Mouse (Mus musculus): ENCODE measurements around the gene Mok. TPM values are rescaled to one million over a fixed set of nuclear protein-coding genes. Genes with fewer than 3 reads are reported as not detected.

Mok gene
- polyA plus RNA-seq, 1 experiment from 2014 or later: 0.22 TPM

DNA sequence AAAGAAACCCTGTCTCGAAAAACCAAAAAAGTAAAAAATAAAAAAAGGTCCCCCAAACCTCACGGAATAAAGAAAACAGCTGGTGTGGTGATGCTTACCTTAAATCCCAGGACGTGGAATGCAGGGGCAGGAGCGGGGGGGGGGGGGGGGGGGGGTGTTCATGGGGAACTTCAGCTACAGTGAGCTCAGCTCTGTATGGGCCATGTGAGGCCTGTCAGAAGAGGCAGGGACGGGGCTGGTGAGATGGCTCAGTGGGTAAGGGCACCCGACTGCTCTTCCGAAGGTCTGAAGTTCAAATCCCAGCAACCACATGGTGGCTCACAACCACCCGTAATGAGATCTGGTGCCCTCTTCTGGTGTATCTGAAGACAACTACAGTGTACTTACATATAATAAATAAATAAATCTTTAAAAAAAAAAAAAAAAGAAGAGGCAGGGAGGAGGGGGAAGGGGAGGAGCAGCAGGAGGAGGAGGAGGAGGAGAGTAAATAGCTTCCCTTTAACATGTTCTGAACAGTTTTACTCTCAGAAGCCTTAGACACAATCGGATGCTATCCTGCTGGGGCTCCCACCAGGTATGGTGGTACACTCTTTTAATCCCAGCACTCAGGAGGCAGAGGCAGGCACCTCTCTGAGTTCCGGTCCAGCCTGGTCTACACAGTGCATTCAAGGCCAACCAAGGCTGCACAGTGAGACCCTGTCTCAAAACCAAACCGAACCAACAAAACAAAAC lies 10.3 kb downstream of the Mok start:
- H3K9ac ChIP-seq: no peak overlapping the region
- 68% methylated on average over 10 of the region's 11 CpGs for WGBS (ENCODE audit: insufficient replicate concordance)
- no peaks in the 10 kb centered on the region for H3K4me1 ChIP-seq (replicated peaks)
- H3K4me3 ChIP-seq (replicated peaks): no peak overlapping the region
- H3K9me3 ChIP-seq (replicated peaks): no peaks in the 10 kb centered on the region
- H3K27ac ChIP-seq (replicated peaks): no peak overlapping the region
- no peak for ATAC-seq (ENCODE audit: insufficient read depth)
- H3K4me2 ChIP-seq: no peak overlapping the region
- H3K27me3 ChIP-seq: 0 out of 2 replicates have a peak, but pooled peaks cover 2% of the 10 kb centered on the region
- H3K36me3 ChIP-seq (replicated peaks): no peaks in the 10 kb centered on the region

GRCm38 (mm10) chr12:110828908-110829307 lies 11.8 kb downstream of the Mok start:
- no peaks in the 10 kb centered on the region for H3K36me3 ChIP-seq (replicated peaks)
- H3K4me3 ChIP-seq (replicated peaks): no peak overlapping the region
- no peaks in the 10 kb centered on the region for H3K27me3 ChIP-seq
- no peaks in the 10 kb centered on the region for H3K4me1 ChIP-seq (replicated peaks)
- H3K9ac ChIP-seq: no peak overlapping the region
- no peak overlapping the region for H3K27ac ChIP-seq (replicated peaks)
- H3K9me3 ChIP-seq (replicated peaks): no peaks in the 10 kb centered on the region
- WGBS (ENCODE audit: insufficient replicate concordance): 80% methylated on average over 4 of the region's 4 CpGs
- no peak for ATAC-seq (ENCODE audit: insufficient read depth)
- H3K4me2 ChIP-seq: no peak overlapping the region

DNA sequence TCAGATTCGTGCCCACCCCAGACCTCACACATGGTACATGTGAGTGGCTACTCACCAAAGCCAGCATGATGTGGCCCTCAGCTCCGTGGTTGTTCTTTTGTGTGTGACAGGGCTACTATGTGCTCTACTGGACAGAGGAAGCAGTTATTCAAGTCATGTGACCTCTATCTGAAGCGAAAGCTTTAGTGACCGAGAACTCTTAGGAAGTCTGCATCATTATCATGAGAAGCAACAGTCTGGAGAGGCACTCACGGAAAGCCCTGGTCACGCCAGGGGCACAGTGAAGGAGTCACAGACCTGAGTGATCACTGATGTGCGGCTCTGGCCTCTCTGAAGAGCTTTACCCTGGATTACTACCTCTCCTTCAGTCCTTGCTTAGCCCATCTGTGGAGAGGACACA lies 18.4 kb downstream of the Mok start:
- H3K9me3 ChIP-seq (replicated peaks): no peaks in the 10 kb centered on the region
- H3K36me3 ChIP-seq (replicated peaks): no peaks in the 10 kb centered on the region
- no peak for ATAC-seq (ENCODE audit: insufficient read depth)
- no peaks in the 10 kb centered on the region for H3K4me1 ChIP-seq (replicated peaks)
- WGBS (ENCODE audit: insufficient replicate concordance): 63% methylated on average over 7 of the region's 7 CpGs
- no peak overlapping the region for H3K27ac ChIP-seq (replicated peaks)
- no peaks in the 10 kb centered on the region for H3K27me3 ChIP-seq
- no peak overlapping the region for H3K4me3 ChIP-seq (replicated peaks)
- H3K9ac ChIP-seq: no peak overlapping the region
- H3K4me2 ChIP-seq: no peak overlapping the region

DNA sequence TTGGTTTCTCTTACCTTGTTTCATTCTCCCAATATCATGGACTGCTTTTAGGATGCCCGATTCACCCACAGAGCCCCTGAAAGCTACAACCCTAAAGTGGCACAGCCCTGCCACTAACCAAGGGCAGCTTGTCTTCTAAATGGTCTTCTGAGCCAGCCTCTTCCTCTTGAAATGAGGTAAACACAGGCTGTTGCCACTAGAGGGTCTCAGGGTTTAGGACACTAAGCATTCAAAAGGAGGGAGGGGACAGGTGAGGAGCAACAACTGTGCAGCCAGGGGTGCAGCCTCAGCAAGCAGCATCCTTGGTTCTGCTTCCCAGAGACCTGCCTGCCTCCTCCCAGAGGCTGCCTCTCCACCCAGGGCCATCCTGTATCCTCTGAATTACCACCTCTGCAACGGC lies 19.0 kb downstream of the Mok start:
- Histone ChIP-seq H3K9ac (no peak overlapping the region), H3K4me3 (replicated peaks) (no peak overlapping the region), H3K36me3 (replicated peaks) (no peaks in the 10 kb centered on the region), H3K27me3 (no peaks in the 10 kb centered on the region), H3K4me1 (replicated peaks) (no peaks in the 10 kb centered on the region), H3K9me3 (replicated peaks) (no peaks in the 10 kb centered on the region), H3K27ac (replicated peaks) (no peak overlapping the region), H3K4me2 (no peak overlapping the region)
- WGBS (ENCODE audit: insufficient replicate concordance): 81% methylated on average over 2 of the region's 2 CpGs
- ATAC-seq (ENCODE audit: insufficient read depth): no peak

- H3K4me2 ChIP-seq: no peak overlapping the region
- 66% methylated on average over 8 of the region's 8 CpGs for WGBS (ENCODE audit: insufficient replicate concordance)
- ATAC-seq (ENCODE audit: insufficient read depth): no peak
- H3K9ac ChIP-seq: no peak overlapping the region
- no peaks in the 10 kb centered on the region for H3K36me3 ChIP-seq (replicated peaks)
- H3K4me3 ChIP-seq (replicated peaks): no peak overlapping the region
- no peak overlapping the region for H3K27ac ChIP-seq (replicated peaks)
- H3K27me3 ChIP-seq: no peaks in the 10 kb centered on the region
- no peaks in the 10 kb centered on the region for H3K9me3 ChIP-seq (replicated peaks)
- H3K4me1 ChIP-seq (replicated peaks): no peaks in the 10 kb centered on the region
These were observed 21.4 kb downstream of the Mok start for GRCm38 (mm10) chr12:110819367-110819766.

- H3K9ac ChIP-seq: no peak overlapping the region
- 68% methylated on average over 2 of the region's 2 CpGs for WGBS (ENCODE audit: insufficient replicate concordance)
- no peak overlapping the region for H3K4me2 ChIP-seq
- H3K4me3 ChIP-seq (replicated peaks): no peak overlapping the region
- ATAC-seq (ENCODE audit: insufficient read depth): no peak
- H3K36me3 ChIP-seq (replicated peaks): no peaks in the 10 kb centered on the region
- no peaks in the 10 kb centered on the region; the same call in 1 of the 2 replicates for H3K4me1 ChIP-seq (replicated peaks)
- no peaks in the 10 kb centered on the region for H3K27me3 ChIP-seq
- H3K27ac ChIP-seq (replicated peaks): no peak overlapping the region
- H3K9me3 ChIP-seq (replicated peaks): no peaks in the 10 kb centered on the region
These were observed 23.9 kb downstream of the Mok start for GRCm38 (mm10) chr12:110816833-110817232.

- H3K27ac ChIP-seq (replicated peaks): no peak overlapping the region
- H3K4me2 ChIP-seq: no peak overlapping the region
- no peaks in the 10 kb centered on the region for H3K27me3 ChIP-seq
- 56% methylated on average over 17 of the region's 17 CpGs for WGBS (ENCODE audit: insufficient replicate concordance)
- H3K9ac ChIP-seq: no peak overlapping the region
- no peaks in the 10 kb centered on the region for H3K9me3 ChIP-seq (replicated peaks)
- H3K4me1 ChIP-seq (replicated peaks): no peaks in the 10 kb centered on the region; the same call in 1 of the 2 replicates
- no peak for ATAC-seq (ENCODE audit: insufficient read depth)
- no peaks in the 10 kb centered on the region for H3K36me3 ChIP-seq (replicated peaks)
- no peak overlapping the region for H3K4me3 ChIP-seq (replicated peaks)
These were observed 25.8 kb downstream of the Mok start for GRCm38 (mm10) chr12:110814924-110815323.

DNA sequence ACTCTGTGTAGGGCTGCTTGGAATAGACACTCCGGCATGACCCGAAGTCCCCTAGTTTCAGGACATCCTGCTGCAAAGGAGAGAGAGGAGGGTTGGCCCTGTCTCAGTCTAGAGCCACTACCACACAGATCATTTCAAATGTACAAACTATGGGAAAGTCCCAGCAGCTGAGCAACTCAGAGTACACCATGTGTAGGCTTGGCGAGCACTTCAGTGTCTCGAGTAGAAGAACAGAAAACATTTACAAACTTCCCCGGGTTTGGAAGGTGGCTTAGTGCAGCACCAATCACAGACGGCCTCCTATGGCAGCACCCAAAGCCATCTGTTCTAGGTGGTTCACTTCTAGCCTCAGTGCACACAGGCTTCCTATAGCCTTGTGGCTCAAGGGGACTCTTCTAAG lies 27.1 kb downstream of the Mok start:
- H3K9ac ChIP-seq: no peak overlapping the region
- no peak overlapping the region for H3K4me3 ChIP-seq (replicated peaks)
- H3K36me3 ChIP-seq (replicated peaks): no peaks in the 10 kb centered on the region
- H3K4me1 ChIP-seq (replicated peaks): no peaks in the 10 kb centered on the region; the same call in 1 of the 2 replicates
- no peak overlapping the region for H3K27ac ChIP-seq (replicated peaks)
- H3K9me3 ChIP-seq (replicated peaks): no peaks in the 10 kb centered on the region
- ATAC-seq (ENCODE audit: insufficient read depth): no peak
- no peak overlapping the region for H3K4me2 ChIP-seq
- 79% methylated on average over 6 of the region's 6 CpGs for WGBS (ENCODE audit: insufficient replicate concordance)
- H3K27me3 ChIP-seq: no peaks in the 10 kb centered on the region

DNA sequence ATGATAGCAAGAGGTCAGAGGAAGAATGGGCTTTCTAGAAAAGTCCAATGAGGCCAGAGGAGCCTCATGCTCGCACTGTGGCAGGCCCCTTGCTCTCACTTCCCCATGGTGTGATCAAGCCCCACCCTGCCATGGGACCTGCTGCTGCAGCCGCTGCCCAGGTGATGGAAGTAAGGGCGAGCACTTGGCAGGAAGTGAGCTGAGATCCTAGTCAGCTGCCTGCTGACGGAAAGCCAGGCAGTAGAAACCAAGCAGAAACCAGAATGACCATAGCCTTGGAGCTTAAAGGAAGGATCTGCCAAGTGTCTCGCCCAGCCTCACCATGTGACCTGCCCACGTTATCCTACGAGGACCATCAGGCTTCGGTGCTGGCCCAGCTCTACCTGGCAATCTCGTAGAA lies 27.6 kb downstream of the Mok start:
- Histone ChIP-seq H3K9ac (no peak overlapping the region), H3K4me1 (replicated peaks) (no peaks in the 10 kb centered on the region; the same call in 1 of the 2 replicates), H3K36me3 (replicated peaks) (no peaks in the 10 kb centered on the region), H3K4me2 (no peak overlapping the region), H3K4me3 (replicated peaks) (no peak overlapping the region), H3K27ac (replicated peaks) (no peak overlapping the region), H3K27me3 (no peaks in the 10 kb centered on the region), H3K9me3 (replicated peaks) (no peaks in the 10 kb centered on the region)
- ATAC-seq (ENCODE audit: insufficient read depth): no peak
- WGBS (ENCODE audit: insufficient replicate concordance): 63% methylated on average over 9 of the region's 9 CpGs

DNA sequence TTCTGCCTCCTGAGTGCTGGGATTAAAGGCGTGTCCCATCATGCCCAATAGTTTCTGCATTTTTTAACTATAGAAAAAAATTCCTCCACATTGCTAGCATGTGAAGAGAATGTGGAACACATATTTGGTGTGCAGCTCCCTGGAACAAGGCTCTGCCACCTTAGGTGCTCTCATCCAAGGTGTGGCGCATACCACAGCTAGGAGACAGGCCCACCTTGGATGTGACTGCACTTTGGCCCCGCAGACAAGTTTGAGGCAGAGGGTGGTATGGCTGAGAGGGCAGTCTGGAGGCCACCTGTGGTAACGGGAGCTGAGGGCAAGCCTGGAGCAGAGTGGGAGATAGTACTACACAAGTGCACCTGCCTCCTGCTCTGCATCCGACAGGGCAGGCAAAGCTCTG lies 31.9 kb downstream of the Mok start:
- Histone ChIP-seq H3K4me1 (replicated peaks) (no peaks in the 10 kb centered on the region; the same call in 1 of the 2 replicates), H3K4me2 (no peak overlapping the region), H3K9me3 (replicated peaks) (no peaks in the 10 kb centered on the region), H3K9ac (no peak overlapping the region), H3K36me3 (replicated peaks) (peaks cover 6% of the 10 kb centered on the region), H3K4me3 (replicated peaks) (no peak overlapping the region), H3K27me3 (no peaks in the 10 kb centered on the region), H3K27ac (replicated peaks) (no peak overlapping the region)
- ATAC-seq (ENCODE audit: insufficient read depth): no peak
- 78% methylated on average over 5 of the region's 5 CpGs for WGBS (ENCODE audit: insufficient replicate concordance)

DNA sequence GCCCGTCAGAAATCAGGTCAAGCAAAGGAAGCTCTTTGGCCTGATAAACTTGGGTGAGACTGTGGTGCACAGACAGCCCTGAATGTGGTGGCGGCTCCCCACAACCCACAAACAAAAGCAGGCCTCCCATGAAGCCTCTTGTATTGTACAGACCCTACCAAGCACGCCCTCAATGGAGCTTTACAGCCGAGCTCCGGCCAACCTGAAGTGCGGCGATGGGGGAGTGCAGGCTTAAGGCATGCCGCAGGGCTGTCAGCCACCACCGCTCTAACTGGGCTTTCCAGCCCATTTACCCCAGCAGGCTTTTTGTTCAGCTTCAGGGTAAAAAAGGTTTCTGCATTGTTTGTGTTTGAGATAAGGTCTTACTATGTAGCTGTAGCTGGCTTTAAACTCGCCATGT lies 32.3 kb downstream of the Mok start:
- ATAC-seq (ENCODE audit: insufficient read depth): no peak

More for the DNA sequence above, 32.3 kb downstream of the Mok start:
- Histone ChIP-seq H3K4me2 (no peak overlapping the region), H3K4me1 (replicated peaks) (no peaks in the 10 kb centered on the region; the same call in 1 of the 2 replicates), H3K27me3 (no peaks in the 10 kb centered on the region), H3K9me3 (replicated peaks) (no peaks in the 10 kb centered on the region), H3K36me3 (replicated peaks) (peaks cover 6% of the 10 kb centered on the region), H3K4me3 (replicated peaks) (no peak overlapping the region), H3K9ac (no peak overlapping the region), H3K27ac (replicated peaks) (no peak overlapping the region)
- 72% methylated on average over 10 of the region's 10 CpGs for WGBS (ENCODE audit: insufficient replicate concordance)
